Mouse (Mus musculus): Measurements from ENCODE around the gene Sptb. TPM values are rescaled to one million over a fixed set of nuclear protein-coding genes. Genes with fewer than 3 reads are reported as not detected.

Gene Sptb
- total RNA-seq, 2 experiments from 2014 or later, result 18.7 to 59.4 TPM

DNA sequence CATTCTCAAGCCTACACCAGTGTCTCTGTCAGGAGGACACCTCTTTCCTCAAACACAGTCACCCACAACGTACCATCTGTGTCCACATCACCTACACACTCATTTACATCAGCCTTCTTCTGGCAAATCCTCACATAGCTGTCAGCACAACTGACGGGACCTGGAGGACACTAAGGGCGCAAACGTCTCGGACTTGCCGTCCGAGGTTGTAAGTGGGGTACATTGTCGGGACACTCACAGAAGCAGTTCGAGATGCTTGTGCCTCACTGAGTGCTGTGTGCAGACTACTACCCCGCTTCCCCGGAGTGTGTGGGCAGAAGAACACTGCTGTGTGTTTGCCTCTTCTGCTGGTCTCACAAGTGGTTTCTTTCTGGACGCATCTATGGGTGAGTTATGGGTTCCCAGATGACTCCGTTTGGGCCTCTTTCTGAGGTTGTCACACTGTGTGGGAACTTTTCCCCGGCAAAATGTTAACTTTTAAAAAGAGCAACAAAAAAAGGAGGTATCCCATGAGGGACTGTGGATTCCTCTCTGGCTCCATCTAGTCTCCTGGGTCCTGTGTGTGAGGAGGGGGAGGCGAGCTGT is 164.5 kb downstream of the Sptb start:
- DNase-seq, result no peak

DNA sequence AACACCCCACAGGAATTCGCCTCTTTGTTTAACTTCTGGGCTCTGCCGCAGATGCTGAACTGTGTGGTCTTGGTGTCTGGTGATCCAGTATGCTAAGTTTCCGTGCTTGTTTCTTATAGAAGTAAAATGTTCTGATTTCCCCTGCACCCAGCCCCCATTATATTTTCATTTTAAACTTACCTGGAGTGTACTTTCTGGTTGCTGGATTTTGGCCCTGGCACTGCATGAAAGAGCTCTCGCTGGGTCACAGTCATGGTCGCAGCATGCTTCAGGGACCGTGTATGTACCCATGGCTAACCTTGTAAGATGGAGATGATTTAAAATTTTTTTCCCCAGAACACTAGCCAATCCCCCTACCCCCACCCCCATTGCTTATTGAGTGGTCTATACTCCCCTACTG is 168.5 kb downstream of the Sptb start:
- DNase-seq, result no peak

DNA sequence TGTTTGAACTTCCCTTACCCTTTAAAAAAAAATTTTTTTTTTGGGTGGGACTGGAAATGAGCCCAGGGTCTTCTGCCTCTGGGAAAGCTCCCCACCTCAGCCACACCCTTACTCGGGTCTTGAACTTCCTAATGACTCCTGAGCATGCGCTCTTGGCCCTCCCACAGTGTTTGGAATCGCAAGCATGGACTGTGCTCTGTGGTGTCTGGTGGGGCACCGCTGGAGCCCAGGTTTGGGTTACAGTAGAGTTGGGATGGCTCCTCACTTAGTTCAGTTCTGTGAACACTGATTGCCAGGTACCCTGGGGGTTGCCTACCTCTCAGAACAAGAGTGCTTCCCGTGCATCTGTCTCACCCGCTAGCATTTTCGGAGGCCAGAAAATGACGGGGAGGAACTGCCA is 168.9 kb downstream of the Sptb start:
- no peak for DNase-seq

DNA sequence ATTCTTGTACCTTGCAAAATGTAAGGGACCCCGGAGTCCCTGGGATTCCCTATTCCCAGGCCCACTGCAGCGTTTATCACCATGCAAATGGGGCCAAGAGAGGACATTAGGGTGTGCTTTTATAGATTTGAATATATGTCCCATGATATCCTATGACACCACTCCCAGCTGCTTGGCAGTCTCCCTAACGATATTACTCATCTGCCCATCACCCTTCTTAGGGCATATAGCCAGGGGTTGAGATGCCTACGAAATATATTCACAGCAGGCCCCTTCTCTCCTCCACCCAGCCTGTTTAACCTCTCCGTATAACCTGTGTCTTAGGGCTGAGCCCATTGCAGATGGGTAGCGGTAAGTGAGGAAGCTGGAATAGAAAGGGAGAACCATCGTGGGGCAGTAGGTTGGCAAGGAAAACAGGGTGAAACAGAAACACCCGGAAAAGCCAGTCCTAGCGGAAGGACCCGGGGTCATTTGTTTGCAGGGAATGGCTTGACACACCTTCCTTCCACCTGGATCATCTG is 169.6 kb downstream of the Sptb start:
- no peak for DNase-seq

DNA sequence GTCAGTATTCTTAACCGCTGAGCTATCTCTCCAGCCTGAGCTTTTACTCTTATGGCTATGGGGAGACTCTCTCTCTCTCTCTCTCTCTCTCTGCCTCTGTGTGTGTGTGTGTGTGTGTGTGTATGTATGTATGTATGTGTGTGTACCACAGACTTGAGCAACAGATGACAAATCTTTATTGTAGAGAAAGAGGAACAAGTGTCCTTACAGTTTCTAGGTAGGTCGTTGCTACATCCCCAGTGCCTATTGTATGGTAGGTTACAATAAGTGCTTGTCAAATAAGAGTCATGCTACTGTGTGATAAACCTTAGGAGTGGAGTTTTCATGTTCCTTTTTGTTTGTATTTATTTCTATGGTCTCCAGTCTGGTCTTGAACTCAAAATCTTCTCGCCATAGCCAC is 170.2 kb downstream of the Sptb start:
- no peak for DNase-seq

DNA sequence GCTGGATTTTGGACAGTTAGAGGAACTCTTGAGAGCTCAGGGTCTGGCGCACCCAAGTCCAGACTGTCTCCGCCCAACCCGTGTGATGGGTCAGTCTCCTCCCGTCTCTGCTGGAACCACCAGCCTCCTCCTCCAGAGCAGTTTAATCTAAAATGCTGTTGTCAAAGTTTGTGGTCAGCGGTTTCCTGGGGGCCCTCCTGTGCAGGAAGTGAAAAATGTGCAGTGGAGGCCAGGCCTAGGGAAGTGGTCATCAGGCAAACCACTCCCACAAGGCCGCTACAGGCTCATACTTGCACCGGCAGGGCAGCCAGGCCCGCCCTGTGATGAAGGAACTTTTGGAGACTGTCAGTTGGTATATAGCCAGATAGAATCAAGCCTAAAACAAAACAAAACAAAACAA is 172.9 kb downstream of the Sptb start:
- peak in 1 of 2 experiments; percentile 46 for DNase-seq

DNA sequence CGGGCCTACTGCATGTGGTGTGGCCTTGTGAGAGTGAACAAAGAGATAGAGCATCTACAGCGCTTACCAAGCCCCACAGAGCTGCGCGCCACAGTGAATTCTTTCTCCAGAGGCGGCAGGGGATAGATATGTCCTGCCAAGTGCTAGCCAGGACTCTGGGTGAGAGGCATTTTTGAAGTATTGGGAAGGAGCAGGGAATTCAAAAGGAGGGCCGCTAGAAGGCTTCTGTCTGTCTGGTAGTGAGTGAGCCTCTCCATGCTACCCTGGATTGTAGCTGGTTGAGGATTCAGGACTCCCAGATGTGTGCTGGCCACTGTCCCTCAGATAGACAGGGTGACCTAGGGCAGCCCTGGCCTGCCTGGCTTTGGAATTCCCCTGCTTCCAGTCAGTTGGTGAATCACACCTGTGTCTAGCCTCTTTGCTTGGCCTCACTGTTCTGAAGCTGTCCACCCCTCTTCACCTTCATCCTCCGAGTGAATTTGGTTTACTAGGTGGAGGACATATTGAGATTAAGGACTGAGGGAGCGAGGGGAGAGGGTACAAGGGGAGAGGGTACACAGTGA is 173.7 kb downstream of the Sptb start:
- DNase-seq, result no peak

DNA sequence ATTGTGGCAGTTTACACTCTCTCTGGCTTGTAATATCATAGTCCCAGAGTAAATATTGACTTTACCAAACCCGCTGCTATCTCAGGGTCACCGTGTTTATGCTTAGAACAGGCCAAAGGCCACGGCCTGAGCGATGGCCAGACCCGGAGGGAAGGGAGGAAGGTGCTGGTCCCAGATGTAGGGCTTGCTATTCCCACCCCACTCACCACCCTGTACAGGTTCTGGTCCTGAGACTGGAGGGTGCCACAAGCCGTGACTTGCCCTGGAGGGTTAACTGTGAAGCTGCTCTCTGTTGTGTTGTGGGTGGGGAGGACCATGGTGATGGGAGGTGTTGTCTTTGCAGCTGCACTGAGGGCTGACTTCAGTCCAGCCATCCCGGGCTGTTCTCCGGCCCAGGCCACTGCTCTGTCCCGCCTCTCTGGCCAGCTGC is 174.9 kb downstream of the Sptb start:
- no peak for DNase-seq

DNA sequence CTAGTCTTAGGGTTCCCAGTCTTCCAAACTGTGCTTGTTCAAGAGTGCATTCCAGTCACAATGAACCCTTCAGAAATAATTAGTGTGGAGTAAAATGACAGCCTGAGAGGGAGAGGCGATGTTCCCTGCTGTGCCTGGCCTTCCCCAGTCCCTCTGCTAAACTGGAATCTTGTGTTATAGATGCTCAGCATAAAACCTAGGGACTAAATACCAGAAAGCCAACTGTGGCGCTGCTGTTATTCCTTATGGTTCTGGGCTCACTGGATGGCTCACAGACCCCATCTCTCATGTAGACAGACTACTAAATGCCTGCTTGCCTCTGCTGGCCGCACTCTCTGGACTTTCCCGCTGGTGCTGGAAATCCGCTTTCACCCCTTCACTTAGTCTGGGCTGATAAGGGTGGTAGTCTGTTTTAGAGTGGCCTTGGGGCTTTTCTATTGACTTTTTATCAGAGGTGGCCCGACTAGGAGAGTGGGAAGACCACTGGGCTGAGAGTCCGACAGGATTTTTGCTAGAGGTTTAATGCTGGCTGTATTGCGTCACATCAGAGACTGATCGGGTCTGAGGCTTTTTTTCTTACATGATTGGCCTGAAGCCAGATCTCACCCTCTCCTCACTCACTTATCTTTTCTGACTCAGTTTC is 175.6 kb downstream of the Sptb start:
- DNase-seq, result no peak

DNA sequence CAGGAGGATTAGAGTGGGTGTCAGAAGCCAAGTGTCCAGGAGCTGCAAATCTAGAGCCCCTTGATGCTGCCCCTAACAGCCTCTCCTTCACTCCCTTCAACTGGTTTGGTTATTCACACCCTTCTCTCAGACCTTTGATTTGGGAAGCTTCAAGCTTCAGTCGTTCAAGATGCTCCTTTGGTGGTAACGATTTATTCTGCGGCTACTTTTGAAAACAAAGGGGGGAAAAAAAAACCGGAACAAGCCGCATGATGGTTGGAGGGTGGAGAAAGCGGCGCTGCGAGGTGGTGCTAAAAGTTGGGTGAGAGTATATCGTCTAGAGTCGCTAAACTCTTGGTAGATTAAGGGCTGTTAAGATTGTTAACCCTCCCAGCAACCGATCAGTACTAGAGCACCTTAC is 176.1 kb downstream of the Sptb start:
- DNase-seq, result no peak

DNA sequence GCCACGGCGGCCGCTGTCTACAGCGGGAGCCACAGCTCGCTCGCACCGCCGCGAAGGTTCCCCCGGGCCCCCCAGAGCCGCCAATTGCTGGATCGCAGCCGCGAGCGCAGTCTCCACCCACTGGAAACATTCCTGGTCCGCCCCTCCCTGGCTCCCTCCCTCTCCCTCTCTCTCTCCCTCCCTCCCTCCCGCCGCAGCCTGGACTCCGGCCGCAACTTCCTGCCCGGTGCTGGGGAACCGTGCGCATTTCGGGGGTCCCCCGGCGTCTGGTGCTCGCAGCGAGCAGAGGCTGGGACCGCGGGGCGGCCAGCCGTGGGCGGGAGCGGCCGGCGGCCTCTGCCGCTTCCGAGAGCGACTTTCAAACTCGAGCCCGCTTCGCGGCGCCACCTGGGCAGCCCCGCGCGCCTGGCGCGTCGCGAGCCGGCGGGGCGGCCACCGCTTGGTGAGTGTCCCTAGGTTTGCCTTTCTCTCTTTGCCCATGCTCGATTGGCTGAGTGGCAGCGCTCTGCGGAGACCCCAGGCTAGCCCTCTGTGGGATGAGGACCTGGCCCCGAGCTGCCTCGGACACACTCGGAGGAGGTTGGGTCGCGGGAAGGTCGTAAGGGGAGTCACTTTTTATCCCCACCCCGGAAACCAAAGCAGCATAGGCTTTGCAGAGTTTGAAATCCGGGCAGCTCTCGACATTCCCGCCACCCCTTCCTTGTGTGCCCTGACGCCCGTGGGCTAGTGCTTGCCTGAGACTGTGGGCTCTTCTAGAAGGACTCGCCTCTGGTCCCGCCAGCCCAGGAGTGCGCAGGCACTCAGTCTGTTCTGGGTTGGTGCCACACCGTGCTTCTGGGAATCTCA is 176.7 kb downstream of the Sptb start:
- peak; percentile 80 to 88 for DNase-seq

DNA sequence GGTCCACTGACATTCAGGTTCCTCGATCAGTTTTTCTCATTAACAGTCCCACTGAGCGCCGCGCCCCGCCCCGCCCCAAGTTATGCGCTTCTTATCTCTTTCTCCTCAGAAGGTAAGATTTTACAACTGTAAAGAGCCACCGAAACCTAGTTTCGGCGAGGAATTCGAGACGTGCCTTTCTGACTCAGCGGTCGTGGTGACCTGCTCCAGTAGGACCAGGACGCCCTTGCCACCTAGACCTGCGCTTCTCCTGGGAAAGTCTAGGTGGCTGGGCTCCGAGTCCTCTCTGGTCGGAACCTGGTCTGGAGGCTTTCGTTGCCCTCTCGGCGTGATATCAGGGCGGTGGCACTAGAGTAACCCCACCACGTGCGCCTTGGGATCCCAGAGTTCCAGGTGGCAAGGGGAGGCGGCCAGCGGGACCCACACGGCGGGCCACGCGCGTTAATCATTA is 177.4 kb downstream of the Sptb start:
- DNase-seq, result no peak

DNA sequence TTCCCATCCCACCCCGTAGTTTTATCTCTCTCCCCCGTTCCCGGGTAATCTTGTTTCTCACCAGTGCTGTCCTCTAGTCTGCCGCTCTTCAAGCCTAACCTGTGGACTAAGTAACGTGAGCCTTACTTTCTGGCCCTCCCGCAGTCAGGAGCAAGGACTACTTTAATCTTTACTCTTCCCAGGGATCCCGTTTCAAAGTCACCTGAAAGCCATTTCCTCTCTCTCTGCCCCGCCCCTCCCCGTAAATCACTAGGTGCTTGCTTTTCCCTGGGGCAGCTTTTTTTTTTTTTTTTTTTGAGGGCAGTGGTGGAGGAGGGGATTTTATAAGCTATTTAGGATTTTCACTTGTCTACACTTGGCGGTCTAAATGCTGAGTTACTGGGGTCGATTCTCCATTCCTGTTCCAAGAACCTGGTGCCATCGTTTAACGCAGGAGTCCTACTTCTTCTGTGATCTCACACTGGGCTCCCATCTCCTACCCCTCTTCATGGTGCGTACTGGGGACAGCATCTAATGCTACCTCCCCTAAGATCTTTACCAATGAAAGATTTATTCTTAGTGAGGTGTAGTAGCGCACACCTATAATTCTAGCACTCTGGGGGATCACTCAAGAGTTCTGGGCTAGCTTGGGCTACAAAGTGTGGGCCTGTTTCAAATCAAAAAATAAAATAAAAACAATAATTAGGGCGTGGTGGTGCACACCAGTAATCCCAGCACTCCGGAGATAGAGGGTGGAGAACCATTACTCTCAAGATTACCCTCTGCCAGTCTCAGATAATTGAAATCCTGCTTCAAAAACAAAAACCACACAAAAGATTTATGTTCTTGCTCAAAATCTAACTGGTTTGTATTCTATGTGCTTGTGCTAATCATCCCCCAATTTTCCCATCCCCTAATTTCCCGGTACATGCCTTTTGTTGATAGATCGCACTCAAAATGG is 178.1 kb downstream of the Sptb start:
- DNase-seq, result no peak

DNA sequence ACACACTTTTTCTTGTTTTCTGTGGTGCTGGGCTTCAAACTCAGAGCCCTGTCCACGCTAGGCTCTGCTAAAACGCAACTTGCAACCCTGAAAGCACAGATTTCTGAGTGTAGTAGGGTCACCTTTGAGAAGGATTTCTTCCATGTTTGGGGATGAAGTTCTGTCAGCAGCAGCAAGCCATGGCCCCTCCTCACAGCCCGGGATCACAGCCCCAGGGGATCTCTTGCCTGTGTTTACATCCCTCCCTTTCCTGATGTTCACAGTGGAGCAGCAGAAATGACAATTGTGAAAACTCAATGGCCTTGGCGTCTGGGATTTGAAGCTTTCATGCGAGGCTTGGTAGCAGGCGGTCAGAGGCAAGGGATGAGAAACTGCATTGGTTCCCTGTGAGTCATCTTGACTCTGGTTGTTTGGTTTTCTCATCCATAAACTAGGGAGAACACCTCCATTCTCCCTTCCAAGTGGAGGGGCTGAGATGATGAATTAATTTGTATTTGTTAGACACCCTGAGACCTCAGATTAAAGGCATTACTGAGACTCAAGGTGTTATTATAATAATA is 179.7 kb downstream of the Sptb start, which contains the start of gene Plekhg3:
TSS of gene Plekhg3 (plus strand) at position 312 of the 560 bp plus-strand sequence.
- no peak for DNase-seq

Small RNA genes lying within 50 kb of the gene (microRNA-seq; reads per million reads assigned to microRNA genes)
- not detected for gene Mir5135

Other genes with a start within 250 kb of the Sptb start
- gene Plekhg3, start 179.7 kb downstream of the Sptb start, total RNA-seq (2021), result 10 to 100 TPM; 11.1 to 13.0 TPM
- 10 to 100 TPM; 77.8 to 87.4 TPM for gene Churc1, start 55.0 kb upstream of the Sptb start, total RNA-seq (2021)
- gene Fntb, start 55.0 kb upstream of the Sptb start, total RNA-seq (2021), result 10 to 100 TPM; 12.5 to 13.2 TPM
- not detected for gene Gpx2, start 85.0 kb upstream of the Sptb start, total RNA-seq (2021)
- 1 to 10 TPM; 1.8 to 4.0 TPM for gene Rab15, start 112.4 kb upstream of the Sptb start, total RNA-seq (2021)